Mouse (Mus musculus) heart, postnatal 0 days (tissue): ENCODE measurements around the gene Rtp2.

Source experiments
- CTCF ChIP-seq: IDR thresholded peaks from 2 replicates; pipeline ENCODE4 v1.5.1; 2016; ENCODE audit warnings: antibody characterized with exemption, control low read depth, low read depth
- EP300 ChIP-seq: IDR thresholded peaks from 2 replicates; pipeline ENCODE4 v1.6.1; 2016; ENCODE audit warnings: antibody characterized with exemption, low read depth

- TF ChIP-seq CTCF (no peak), EP300 (no peak)
Measured at GRCm38 (mm10) chr16:23900061-23900460, 32.1 kb downstream of the Rtp2 start.
